Mouse (Mus musculus) heart, postnatal 0 days (tissue): ENCODE results near the gene Arhgap44.

ENCODE experiments used
- CTCF ChIP-seq: IDR thresholded peaks from 2 replicates; pipeline ENCODE4 v1.5.1; 2016; ENCODE audit warnings: antibody characterized with exemption, control low read depth, low read depth
- EP300 ChIP-seq: IDR thresholded peaks from 2 replicates; pipeline ENCODE4 v1.6.1; 2016; ENCODE audit warnings: antibody characterized with exemption, low read depth

DNA sequence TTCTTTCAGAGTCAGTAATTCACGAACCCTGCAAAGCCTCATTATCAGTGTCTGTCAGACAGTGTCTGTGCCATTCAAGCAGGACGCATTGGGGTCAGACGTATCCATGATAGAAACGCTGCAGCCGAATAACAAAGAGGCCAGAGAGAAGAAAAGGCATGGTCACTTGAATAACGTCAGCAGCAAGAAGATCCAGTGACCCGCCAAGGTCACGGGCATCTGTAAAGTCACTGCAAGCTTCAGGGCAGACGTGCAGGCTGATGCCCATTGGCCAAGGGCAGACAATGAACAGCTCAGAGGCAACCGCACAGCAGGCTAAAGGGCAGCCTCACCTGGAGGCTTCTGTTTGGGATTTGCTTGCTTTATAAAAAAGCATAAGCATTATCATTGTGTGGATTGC lies 52.7 kb downstream of the Arhgap44 start:
- TF ChIP-seq CTCF: no peak
- no peak for TF ChIP-seq EP300
